Mouse (Mus musculus): ENCODE data around the gene Cenpn. TPM values are rescaled to one million over a fixed set of nuclear protein-coding genes. Genes with fewer than 3 reads are reported as not detected.

Gene Cenpn
- polyA plus RNA-seq, 1 experiment from 2014 or later = 11.8 TPM

DNA sequence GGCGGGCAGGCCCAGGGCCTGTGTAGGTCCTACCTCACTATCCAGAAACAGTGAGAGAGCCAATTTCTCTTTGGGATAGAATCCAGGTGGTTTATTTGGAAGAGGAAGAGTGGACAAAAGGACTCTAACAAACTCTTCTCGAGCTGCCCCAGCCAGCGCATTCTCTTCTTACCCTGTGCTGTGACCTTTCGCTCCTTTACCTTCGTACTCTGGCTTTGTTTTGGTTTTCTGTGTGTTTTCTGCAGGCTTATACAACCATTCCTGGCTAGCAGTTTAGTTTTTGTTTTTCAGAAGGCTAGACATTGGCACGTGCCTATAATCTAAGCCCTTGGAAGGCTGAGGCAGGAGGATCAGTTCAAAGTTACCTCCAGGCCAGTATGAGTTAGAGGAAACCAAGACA is 48.0 kb downstream of the Cenpn start:
- no peaks in the 10 kb centered on the region for H3K4me1 ChIP-seq (ENCODE audit: control insufficient read depth, insufficient read depth, low read length)
- H3K27ac ChIP-seq (replicated peaks; ENCODE audit: low read depth, low read length) = no peak overlapping the region
- DNase-seq (no peak), ATAC-seq (ENCODE audit: low FRiP score, low TSS enrichment) (no peak)
- WGBS = 85% methylated on average over 6 of the region's 6 CpGs
- H3K9ac ChIP-seq (replicated peaks; ENCODE audit: low read length) = no peak overlapping the region
- no peak overlapping the region for H3K4me2 ChIP-seq (ENCODE audit: low read length)
- H3K27me3 ChIP-seq (ENCODE audit: control insufficient read depth, insufficient read depth, low read length) = no peaks in the 10 kb centered on the region
- H3K4me3 ChIP-seq (replicated peaks; ENCODE audit: low read depth, low read length) = no peak overlapping the region
- H3K36me3 ChIP-seq (ENCODE audit: control insufficient read depth, insufficient read depth, low read length) = 0 out of 2 replicates have a peak, but pooled peaks cover 8% of the 10 kb centered on the region
- no peaks in the 10 kb centered on the region for H3K9me3 ChIP-seq (ENCODE audit: control insufficient read depth, low read length)

DNA sequence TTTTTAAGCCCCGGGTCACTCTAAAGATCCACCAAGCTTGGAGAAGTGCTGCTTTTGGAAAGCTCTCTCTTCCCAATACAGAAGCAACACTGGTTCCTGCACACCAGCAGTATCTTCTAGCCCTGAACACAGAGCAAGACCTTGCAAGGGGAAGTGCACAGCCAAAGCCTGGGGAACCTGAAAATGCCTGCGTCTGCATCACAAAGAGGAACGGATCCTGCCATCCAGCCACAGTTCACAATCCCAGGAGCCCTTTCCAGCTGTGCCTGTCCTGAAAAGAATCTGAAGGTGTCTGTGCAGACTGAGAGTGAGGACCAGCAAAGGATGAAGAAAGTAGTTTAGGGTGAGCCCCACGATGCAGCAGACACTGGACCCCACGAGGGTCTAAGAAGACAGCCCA is 53.5 kb downstream of the Cenpn start:
- no peak overlapping the region for H3K4me3 ChIP-seq (replicated peaks; ENCODE audit: low read depth, low read length)
- H3K9ac ChIP-seq (replicated peaks; ENCODE audit: low read length) = no peak overlapping the region; the same call in 1 of the 2 replicates
- ATAC-seq (ENCODE audit: low FRiP score, low TSS enrichment) (no peak), DNase-seq (no peak)
- H3K27ac ChIP-seq (replicated peaks; ENCODE audit: low read depth, low read length) = no peak overlapping the region
- WGBS = 32% methylated on average over 5 of the region's 5 CpGs
- H3K27me3 ChIP-seq (ENCODE audit: control insufficient read depth, insufficient read depth, low read length) = no peaks in the 10 kb centered on the region
- 0 out of 2 replicates have a peak, but pooled peaks cover 8% of the 10 kb centered on the region for H3K36me3 ChIP-seq (ENCODE audit: control insufficient read depth, insufficient read depth, low read length)
- no peak overlapping the region for H3K4me2 ChIP-seq (ENCODE audit: low read length)
- no peaks in the 10 kb centered on the region for H3K9me3 ChIP-seq (ENCODE audit: control insufficient read depth, low read length)
- peaks cover 7% of the 10 kb centered on the region for H3K4me1 ChIP-seq (ENCODE audit: control insufficient read depth, insufficient read depth, low read length)

DNA sequence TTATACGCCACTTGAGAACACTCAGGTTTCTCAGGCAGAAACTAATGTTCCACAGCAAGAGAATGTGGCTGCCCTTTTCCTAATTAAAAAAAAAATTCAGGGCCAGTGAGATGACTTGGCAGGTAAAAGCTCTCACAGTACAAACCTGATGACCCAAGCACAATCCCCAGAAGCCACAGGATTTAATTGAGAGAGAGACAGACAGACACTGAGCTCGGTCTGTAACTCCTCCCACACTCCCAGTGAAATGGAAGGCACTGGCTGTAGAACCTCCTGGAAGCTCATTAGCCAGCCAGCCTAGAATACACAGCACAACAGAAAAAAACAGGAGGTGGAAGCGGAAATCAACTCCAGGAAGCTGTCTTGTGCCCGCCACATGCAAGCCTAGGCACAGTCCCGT is 54.1 kb downstream of the Cenpn start:
- Histone ChIP-seq H3K36me3 (ENCODE audit: control insufficient read depth, insufficient read depth, low read length) (0 out of 2 replicates have a peak, but pooled peaks cover 8% of the 10 kb centered on the region), H3K27me3 (ENCODE audit: control insufficient read depth, insufficient read depth, low read length) (no peaks in the 10 kb centered on the region), H3K4me2 (ENCODE audit: low read length) (no peak overlapping the region), H3K27ac (replicated peaks; ENCODE audit: low read depth, low read length) (no peak overlapping the region), H3K4me1 (ENCODE audit: control insufficient read depth, insufficient read depth, low read length) (peaks cover 7% of the 10 kb centered on the region), H3K9ac (replicated peaks; ENCODE audit: low read length) (no peak overlapping the region), H3K9me3 (ENCODE audit: control insufficient read depth, low read length) (no peaks in the 10 kb centered on the region), H3K4me3 (replicated peaks; ENCODE audit: low read depth, low read length) (no peak overlapping the region)
- no peak for DNase-seq
- WGBS = 73% methylated on average over 5 of the region's 5 CpGs
- no peak for ATAC-seq (ENCODE audit: low FRiP score, low TSS enrichment)

DNA sequence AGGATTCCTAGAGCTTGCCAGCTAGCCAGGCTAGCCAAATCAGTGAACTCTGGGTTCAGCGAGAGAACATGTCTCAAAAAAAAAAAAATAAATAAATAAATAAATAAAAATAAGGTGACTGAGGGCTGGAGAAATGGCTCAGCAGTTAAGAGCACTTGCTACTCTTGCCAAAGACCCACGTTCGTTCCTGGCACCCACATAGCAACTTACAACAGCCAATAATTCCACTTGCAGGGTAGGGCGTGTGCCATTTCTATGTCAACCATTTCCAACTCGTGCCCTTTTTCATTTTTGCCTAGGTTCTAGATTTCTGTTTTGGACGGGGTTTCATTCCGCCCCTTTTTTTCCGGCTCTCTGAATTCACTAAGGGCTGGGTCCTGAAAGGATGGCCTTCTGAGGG is 56.5 kb downstream of the Cenpn start:
- H3K27ac ChIP-seq (replicated peaks; ENCODE audit: low read depth, low read length) = peak overlapping the region; percentile 52; the same call in 1 of the 2 replicates
- H3K9me3 ChIP-seq (ENCODE audit: control insufficient read depth, low read length) = no peaks in the 10 kb centered on the region
- H3K4me3 ChIP-seq (replicated peaks; ENCODE audit: low read depth, low read length) = peak overlapping the region; percentile 77
- DNase-seq (no peak), ATAC-seq (ENCODE audit: low FRiP score, low TSS enrichment) (no peak)
- no peaks in the 10 kb centered on the region for H3K27me3 ChIP-seq (ENCODE audit: control insufficient read depth, insufficient read depth, low read length)
- WGBS = 33% methylated on average over 8 of the region's 8 CpGs
- peaks cover 3% of the 10 kb centered on the region; the same call in 1 of the 2 replicates for H3K36me3 ChIP-seq (ENCODE audit: control insufficient read depth, insufficient read depth, low read length)
- peak overlapping the region; percentile 77 for H3K4me2 ChIP-seq (ENCODE audit: low read length)
- H3K9ac ChIP-seq (replicated peaks; ENCODE audit: low read length) = peak overlapping the region; percentile 50; the same call in 1 of the 2 replicates
- H3K4me1 ChIP-seq (ENCODE audit: control insufficient read depth, insufficient read depth, low read length) = peaks cover 7% of the 10 kb centered on the region

DNA sequence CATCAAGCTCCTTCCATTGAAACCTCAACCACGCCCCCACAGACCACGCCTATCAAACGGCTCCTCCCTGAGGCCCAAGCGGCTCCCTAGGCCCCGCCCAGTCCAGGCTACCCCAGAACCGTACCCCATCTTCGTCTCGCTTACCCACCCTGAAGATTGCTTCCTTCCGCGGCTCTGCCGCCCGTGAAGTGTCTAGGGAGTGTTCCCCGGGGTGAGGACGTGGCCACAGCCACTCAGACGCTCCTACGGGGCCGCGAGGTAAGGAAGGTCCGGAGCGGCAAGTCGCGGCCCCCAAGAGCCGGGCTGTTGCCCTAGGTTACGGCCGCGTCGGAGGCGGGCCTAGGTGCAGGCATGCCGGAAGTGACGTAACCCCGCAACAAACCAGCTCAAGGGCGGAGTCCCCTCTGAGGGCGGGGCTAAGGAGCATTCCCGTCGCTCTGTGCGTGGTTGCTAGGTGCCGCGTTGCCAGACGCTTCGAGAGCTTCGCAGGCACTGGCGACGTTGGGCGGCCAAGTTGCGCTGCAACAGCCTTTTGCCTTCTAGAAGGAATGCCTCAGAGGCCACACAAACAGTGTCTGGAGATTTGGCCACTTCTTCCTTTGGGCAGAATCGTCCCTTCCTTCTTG is 57.2 kb downstream of the Cenpn start, which contains the start of gene 1700030J22Rik:
TSS of gene 1700030J22Rik (minus strand) at position 329 of the 626 bp plus-strand sequence.
- H3K36me3 ChIP-seq (ENCODE audit: control insufficient read depth, insufficient read depth, low read length) = peaks cover 8% of the 10 kb centered on the region
- H3K27ac ChIP-seq (replicated peaks; ENCODE audit: low read depth, low read length) = peak within 1 kb of the TSS; percentile 52
- ATAC-seq (ENCODE audit: low FRiP score, low TSS enrichment) (peak; percentile 98), DNase-seq (peak; percentile 100)
- H3K27me3 ChIP-seq (ENCODE audit: control insufficient read depth, insufficient read depth, low read length) = no peaks in the 10 kb centered on the region
- no peaks in the 10 kb centered on the region for H3K9me3 ChIP-seq (ENCODE audit: control insufficient read depth, low read length)
- peak within 1 kb of the TSS; percentile 77 for H3K4me2 ChIP-seq (ENCODE audit: low read length)
- peak within 1 kb of the TSS; percentile 50; the same call in 1 of the 2 replicates for H3K9ac ChIP-seq (replicated peaks; ENCODE audit: low read length)
- peak within 1 kb of the TSS; percentile 77 for H3K4me3 ChIP-seq (replicated peaks; ENCODE audit: low read depth, low read length)
- WGBS = under 1% methylated on average over 46 of the region's 46 CpGs
- peaks cover 7% of the 10 kb centered on the region for H3K4me1 ChIP-seq (ENCODE audit: control insufficient read depth, insufficient read depth, low read length)

DNA sequence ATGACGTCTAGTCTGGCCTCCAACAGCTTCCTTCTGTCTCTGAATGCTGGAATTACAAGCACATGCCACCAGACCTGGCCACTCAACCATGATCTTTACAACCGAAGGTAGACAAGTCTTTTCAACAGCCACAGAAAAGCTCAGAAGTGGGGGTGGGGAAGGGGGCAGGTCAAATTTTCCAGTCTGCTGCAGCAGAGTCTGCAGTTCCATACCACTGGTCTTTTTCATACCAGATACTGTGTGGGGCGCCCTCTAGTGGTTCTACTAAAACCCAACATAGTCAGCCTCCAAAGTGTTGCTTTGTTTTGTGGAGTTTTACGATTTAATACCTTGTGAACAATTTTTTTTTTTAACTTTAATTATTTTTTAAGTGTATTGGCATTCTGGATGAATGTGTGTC is 58.6 kb downstream of the Cenpn start:
- no peak overlapping the region for H3K27ac ChIP-seq (replicated peaks; ENCODE audit: low read depth, low read length)
- no peaks in the 10 kb centered on the region for H3K27me3 ChIP-seq (ENCODE audit: control insufficient read depth, insufficient read depth, low read length)
- ATAC-seq (ENCODE audit: low FRiP score, low TSS enrichment) (no peak), DNase-seq (peak; percentile 87)
- H3K9ac ChIP-seq (replicated peaks; ENCODE audit: low read length) = no peak overlapping the region
- H3K4me3 ChIP-seq (replicated peaks; ENCODE audit: low read depth, low read length) = no peak overlapping the region
- 12% methylated on average over 4 of the region's 4 CpGs for WGBS
- no peak overlapping the region for H3K4me2 ChIP-seq (ENCODE audit: low read length)
- peaks cover 7% of the 10 kb centered on the region for H3K4me1 ChIP-seq (ENCODE audit: control insufficient read depth, insufficient read depth, low read length)
- peaks cover 8% of the 10 kb centered on the region for H3K36me3 ChIP-seq (ENCODE audit: control insufficient read depth, insufficient read depth, low read length)
- no peaks in the 10 kb centered on the region for H3K9me3 ChIP-seq (ENCODE audit: control insufficient read depth, low read length)

DNA sequence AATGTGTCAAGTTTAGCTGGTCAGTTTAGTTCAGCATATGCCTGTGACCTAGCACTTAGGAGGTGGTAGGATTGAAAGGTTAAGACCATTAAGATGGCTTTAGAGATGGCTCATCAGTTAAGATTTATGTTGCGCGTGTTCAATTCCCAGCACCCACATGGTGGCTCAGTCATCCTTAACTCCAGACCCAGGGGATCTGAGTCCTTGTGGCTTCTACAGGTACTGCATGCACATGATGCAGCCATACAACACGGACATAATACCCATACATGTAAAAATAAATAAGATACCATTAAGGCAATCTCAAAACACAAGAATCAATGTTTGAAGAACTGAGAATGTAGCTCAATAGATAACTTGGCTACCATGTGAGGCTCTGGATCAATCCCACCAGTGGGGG is 68.3 kb downstream of the Cenpn start:
- H3K4me2 ChIP-seq (ENCODE audit: low read length) = no peak overlapping the region
- no peaks in the 10 kb centered on the region for H3K9me3 ChIP-seq (ENCODE audit: control insufficient read depth, low read length)
- no peak overlapping the region for H3K27ac ChIP-seq (replicated peaks; ENCODE audit: low read depth, low read length)
- H3K27me3 ChIP-seq (ENCODE audit: control insufficient read depth, insufficient read depth, low read length) = no peaks in the 10 kb centered on the region
- ATAC-seq (ENCODE audit: low FRiP score, low TSS enrichment) = no peak
- H3K36me3 ChIP-seq (ENCODE audit: control insufficient read depth, insufficient read depth, low read length) = 0 out of 2 replicates have a peak, but pooled peaks cover 7% of the 10 kb centered on the region
- peaks cover 7% of the 10 kb centered on the region; the same call in 1 of the 2 replicates for H3K4me1 ChIP-seq (ENCODE audit: control insufficient read depth, insufficient read depth, low read length)
- DNase-seq = no peak
- H3K4me3 ChIP-seq (replicated peaks; ENCODE audit: low read depth, low read length) = no peak overlapping the region
- over 99% methylated on average over 3 of the region's 3 CpGs for WGBS
- no peak overlapping the region for H3K9ac ChIP-seq (replicated peaks; ENCODE audit: low read length)

Measured in midbrain, embryonic 14.5 days (tissue).